Mouse (Mus musculus): ENCODE data around the gene Ctnnd2. TPM values are rescaled to one million over a fixed set of nuclear protein-coding genes. Genes with fewer than 3 reads are reported as not detected.

Ctnnd2 gene
- polyA plus RNA-seq, 1 experiment from 2014 or later: 1.0 TPM

DNA sequence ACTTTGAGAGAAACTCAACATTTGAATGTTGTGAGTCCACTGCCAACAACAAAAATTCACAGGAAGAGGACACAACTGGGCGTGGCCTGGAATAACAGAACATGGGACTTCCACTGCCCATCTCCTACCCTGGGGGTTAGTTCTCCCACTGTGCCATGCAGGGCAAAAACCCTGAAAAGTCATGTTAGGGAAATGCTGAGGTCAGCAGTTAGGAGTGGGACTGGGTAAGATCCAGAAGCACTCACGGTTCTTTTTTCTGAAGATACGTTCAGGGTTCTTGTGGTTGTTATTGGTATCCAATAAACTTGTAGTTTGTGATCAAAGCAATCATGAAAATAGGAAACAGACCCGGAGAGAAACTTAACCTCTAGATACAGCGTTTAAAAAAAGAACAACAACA is 695.0 kb downstream of the Ctnnd2 start:
- H3K4me2 ChIP-seq (replicated peaks; ENCODE audit: low read depth): no peak overlapping the region
- H3K27ac ChIP-seq (ENCODE audit: low read depth, low read length): no peak overlapping the region
- H3K9me3 ChIP-seq (ENCODE audit: control insufficient read depth): no peaks in the 10 kb centered on the region
- TF ChIP-seq CTCF (IDR thresholded peaks at IDR 0.05; ENCODE audit: low read depth): no peak
- 86% methylated on average over 5 of the region's 5 CpGs for WGBS
- H3K27me3 ChIP-seq (replicated peaks; ENCODE audit: control insufficient read depth, insufficient read depth, low read length): no peaks in the 10 kb centered on the region
- no peak overlapping the region for H3K4me3 ChIP-seq (ENCODE audit: low read depth, low read length)
- H3K9ac ChIP-seq (ENCODE audit: low read depth, low read length): no peak overlapping the region
- H3K4me1 ChIP-seq (replicated peaks; ENCODE audit: control insufficient read depth, insufficient read depth, low read length): no peaks in the 10 kb centered on the region
- H3K36me3 ChIP-seq (ENCODE audit: control insufficient read depth, insufficient read depth): no peaks in the 10 kb centered on the region
- no peak for ATAC-seq

DNA sequence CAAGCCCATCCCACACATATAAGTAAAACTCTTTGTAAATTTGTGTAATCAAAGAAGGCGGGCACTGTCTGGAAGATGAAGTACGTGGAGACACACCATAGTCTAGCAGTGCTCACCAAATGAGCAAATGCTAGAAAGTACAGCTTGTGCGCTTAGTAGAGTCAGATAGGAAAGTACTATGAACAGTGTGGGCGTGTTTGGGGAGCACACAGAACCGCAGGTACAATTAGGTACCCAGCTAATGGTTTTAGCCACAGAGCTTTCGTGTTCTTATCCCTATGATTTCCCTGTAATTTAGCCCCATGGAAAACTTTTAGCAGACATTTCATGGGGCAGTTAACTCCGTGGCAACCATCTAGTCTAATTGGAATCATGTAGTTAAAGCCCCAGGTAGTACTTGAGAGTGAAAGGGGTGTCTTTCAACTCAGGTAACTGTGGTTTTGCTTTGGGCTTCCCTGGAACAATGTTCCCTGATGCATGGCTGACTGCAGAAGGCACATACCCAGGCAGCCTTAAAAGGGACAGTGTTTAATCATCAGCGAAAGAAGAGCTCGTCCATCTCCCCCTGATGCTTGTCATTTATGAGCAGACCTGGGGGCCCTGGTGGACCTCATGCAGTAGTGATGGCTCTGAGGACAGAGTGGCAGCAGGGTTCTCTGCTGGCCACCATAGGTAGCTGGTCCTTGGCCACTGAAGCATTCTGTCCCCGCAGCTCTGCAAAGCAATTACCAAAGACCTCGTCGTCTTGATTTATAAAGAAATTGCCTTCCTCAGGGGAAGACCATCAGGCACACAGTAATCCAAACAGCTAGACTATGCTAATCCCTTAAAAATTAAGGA is 697.5 kb downstream of the Ctnnd2 start:
- H3K4me2 ChIP-seq (replicated peaks; ENCODE audit: low read depth): no peak overlapping the region
- no peak overlapping the region for H3K4me3 ChIP-seq (ENCODE audit: low read depth, low read length)
- no peak overlapping the region for H3K27ac ChIP-seq (ENCODE audit: low read depth, low read length)
- no peak for TF ChIP-seq CTCF (IDR thresholded peaks at IDR 0.05; ENCODE audit: low read depth)
- WGBS: 78% methylated on average over 12 of the region's 12 CpGs
- no peaks in the 10 kb centered on the region for H3K9me3 ChIP-seq (ENCODE audit: control insufficient read depth)
- no peak overlapping the region for H3K9ac ChIP-seq (ENCODE audit: low read depth, low read length)
- H3K36me3 ChIP-seq (ENCODE audit: control insufficient read depth, insufficient read depth): no peaks in the 10 kb centered on the region
- H3K4me1 ChIP-seq (replicated peaks; ENCODE audit: control insufficient read depth, insufficient read depth, low read length): no peaks in the 10 kb centered on the region
- no peaks in the 10 kb centered on the region for H3K27me3 ChIP-seq (replicated peaks; ENCODE audit: control insufficient read depth, insufficient read depth, low read length)
- no peak for ATAC-seq

DNA sequence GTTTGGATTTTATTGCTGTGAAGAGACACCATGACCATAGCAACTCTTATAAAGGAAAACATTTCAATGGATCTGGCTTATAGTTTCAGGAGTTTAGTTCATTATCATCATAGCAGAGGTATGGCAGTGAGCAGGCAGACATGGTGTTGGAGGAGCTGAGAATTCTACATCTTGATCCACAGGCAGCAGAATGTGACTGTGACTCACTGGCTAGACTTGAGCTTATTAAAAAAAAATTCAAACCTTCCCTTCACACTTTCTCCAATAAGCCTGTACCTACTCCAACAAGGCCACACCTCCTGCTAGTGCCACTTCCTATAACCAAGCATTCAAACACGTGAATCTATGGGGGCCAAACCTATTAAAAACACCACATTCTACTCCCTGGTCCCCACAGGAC is 703.1 kb downstream of the Ctnnd2 start:
- TF ChIP-seq CTCF (IDR thresholded peaks at IDR 0.05; ENCODE audit: low read depth): no peak
- ATAC-seq: no peak
- Histone ChIP-seq H3K27ac (ENCODE audit: low read depth, low read length) (no peak overlapping the region), H3K27me3 (replicated peaks; ENCODE audit: control insufficient read depth, insufficient read depth, low read length) (no peaks in the 10 kb centered on the region), H3K4me1 (replicated peaks; ENCODE audit: control insufficient read depth, insufficient read depth, low read length) (no peaks in the 10 kb centered on the region), H3K4me3 (ENCODE audit: low read depth, low read length) (no peak overlapping the region), H3K9ac (ENCODE audit: low read depth, low read length) (no peak overlapping the region), H3K4me2 (replicated peaks; ENCODE audit: low read depth) (no peak overlapping the region), H3K9me3 (ENCODE audit: control insufficient read depth) (no peaks in the 10 kb centered on the region), H3K36me3 (ENCODE audit: control insufficient read depth, insufficient read depth) (no peaks in the 10 kb centered on the region)
- WGBS: 65% methylated on average over 1 of the region's 1 CpGs

DNA sequence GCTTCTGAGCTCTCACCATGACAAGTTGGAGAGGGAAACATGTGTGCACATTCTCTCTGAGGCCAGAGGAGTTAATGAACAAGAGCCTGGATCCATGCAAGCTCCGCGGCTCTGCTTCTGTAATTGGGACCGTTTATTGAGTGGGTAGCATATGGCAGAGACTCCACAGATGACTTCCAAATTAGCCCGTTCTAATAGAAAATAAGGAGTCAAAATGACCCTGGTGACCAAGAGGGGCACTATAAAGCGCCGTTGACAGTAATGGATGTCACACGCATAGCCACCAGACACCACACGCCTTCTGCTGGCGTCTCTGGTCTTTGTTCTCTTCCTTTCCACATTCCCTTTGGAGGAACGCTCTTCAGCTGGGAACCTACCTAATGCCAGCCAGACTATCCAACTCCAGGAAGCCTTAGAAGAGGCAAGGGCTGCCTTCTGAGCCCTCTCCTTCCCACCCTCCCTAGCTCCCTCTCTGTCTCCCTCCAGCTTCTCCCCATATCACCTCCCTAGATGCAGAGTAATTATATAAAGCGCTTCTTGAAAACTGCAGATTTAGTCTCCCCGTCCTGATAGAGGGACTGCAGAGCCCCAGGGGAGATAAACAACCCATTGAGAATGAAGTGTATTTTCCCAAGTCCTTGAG is 712.4 kb downstream of the Ctnnd2 start:
- ATAC-seq: no peak
- Histone ChIP-seq H3K27ac (ENCODE audit: low read depth, low read length) (no peak overlapping the region), H3K9ac (ENCODE audit: low read depth, low read length) (no peak overlapping the region), H3K4me2 (replicated peaks; ENCODE audit: low read depth) (no peak overlapping the region), H3K4me1 (replicated peaks; ENCODE audit: control insufficient read depth, insufficient read depth, low read length) (no peaks in the 10 kb centered on the region), H3K36me3 (ENCODE audit: control insufficient read depth, insufficient read depth) (no peaks in the 10 kb centered on the region), H3K4me3 (ENCODE audit: low read depth, low read length) (no peak overlapping the region), H3K27me3 (replicated peaks; ENCODE audit: control insufficient read depth, insufficient read depth, low read length) (no peaks in the 10 kb centered on the region), H3K9me3 (ENCODE audit: control insufficient read depth) (no peaks in the 10 kb centered on the region)
- TF ChIP-seq CTCF (IDR thresholded peaks at IDR 0.05; ENCODE audit: low read depth): no peak
- 81% methylated on average over 12 of the region's 12 CpGs for WGBS

DNA sequence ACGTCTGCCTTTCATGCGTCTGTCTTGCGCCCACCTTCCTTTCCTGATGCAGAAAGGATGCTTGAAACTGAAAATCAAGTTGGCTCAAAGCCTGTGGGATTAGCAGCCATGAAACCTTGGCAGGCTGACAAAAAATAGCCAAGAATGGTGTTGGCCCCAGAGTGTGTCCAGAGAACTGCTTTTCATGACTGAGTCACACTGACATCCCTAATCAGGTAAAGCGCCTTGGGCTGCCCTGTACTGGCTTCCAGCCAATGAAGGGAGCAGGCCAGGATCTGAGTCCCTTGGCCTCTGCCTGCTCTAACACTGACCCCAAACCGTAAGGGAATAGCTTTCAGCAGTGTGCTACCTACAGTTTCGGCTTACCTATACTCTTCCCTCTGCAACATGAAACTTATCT is 713.0 kb downstream of the Ctnnd2 start:
- Histone ChIP-seq H3K4me2 (replicated peaks; ENCODE audit: low read depth) (no peak overlapping the region), H3K4me1 (replicated peaks; ENCODE audit: control insufficient read depth, insufficient read depth, low read length) (no peaks in the 10 kb centered on the region), H3K4me3 (ENCODE audit: low read depth, low read length) (no peak overlapping the region), H3K27ac (ENCODE audit: low read depth, low read length) (no peak overlapping the region), H3K27me3 (replicated peaks; ENCODE audit: control insufficient read depth, insufficient read depth, low read length) (no peaks in the 10 kb centered on the region), H3K9me3 (ENCODE audit: control insufficient read depth) (no peaks in the 10 kb centered on the region), H3K9ac (ENCODE audit: low read depth, low read length) (no peak overlapping the region), H3K36me3 (ENCODE audit: control insufficient read depth, insufficient read depth) (no peaks in the 10 kb centered on the region)
- WGBS: 65% methylated on average over 6 of the region's 6 CpGs
- ATAC-seq: no peak
- no peak for TF ChIP-seq CTCF (IDR thresholded peaks at IDR 0.05; ENCODE audit: low read depth)

DNA sequence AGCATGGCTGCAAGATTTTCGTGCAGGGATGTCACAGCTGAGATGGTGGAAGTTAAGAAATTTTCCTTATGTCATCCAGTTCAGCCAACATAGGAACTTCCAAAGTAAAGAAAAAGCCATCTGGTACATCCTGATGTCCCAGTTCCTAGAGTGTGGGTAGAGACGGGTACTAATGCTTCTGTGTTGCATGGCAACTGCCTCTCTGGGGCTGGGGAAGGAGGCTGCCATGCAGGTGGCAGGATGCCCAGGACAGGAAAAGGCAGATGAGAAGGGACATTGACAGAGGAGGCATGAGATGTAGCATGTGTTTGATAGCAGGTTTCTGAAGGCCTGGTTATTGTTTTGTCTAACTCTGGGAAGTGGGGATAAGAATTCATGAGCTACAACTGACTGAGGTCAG is 715.2 kb downstream of the Ctnnd2 start:
- H3K4me3 ChIP-seq (ENCODE audit: low read depth, low read length): no peak overlapping the region
- H3K9me3 ChIP-seq (ENCODE audit: control insufficient read depth): no peaks in the 10 kb centered on the region
- WGBS: 85% methylated on average over 2 of the region's 2 CpGs
- H3K9ac ChIP-seq (ENCODE audit: low read depth, low read length): no peak overlapping the region
- TF ChIP-seq CTCF (IDR thresholded peaks at IDR 0.05; ENCODE audit: low read depth): no peak
- ATAC-seq: no peak
- no peak overlapping the region for H3K4me2 ChIP-seq (replicated peaks; ENCODE audit: low read depth)
- H3K27ac ChIP-seq (ENCODE audit: low read depth, low read length): no peak overlapping the region
- no peaks in the 10 kb centered on the region for H3K36me3 ChIP-seq (ENCODE audit: control insufficient read depth, insufficient read depth)
- H3K27me3 ChIP-seq (replicated peaks; ENCODE audit: control insufficient read depth, insufficient read depth, low read length): no peaks in the 10 kb centered on the region
- no peaks in the 10 kb centered on the region for H3K4me1 ChIP-seq (replicated peaks; ENCODE audit: control insufficient read depth, insufficient read depth, low read length)

Measured in intestine, postnatal 0 days (tissue).